Mouse (Mus musculus) thymus, adult 2 months (tissue): ENCODE data around the gene Auts2. TPM values are rescaled to one million over a fixed set of nuclear protein-coding genes. Genes with fewer than 3 reads are reported as not detected.

Experiments used
- DNase-seq: peaks from one replicate; pipeline ENCODE4 v3.0.0; 2021
- H3K27ac ChIP-seq: fragments of 200-500 bp; 2 replicates; pipeline ENCODE4 v1.5.1; 2012; ENCODE audit warnings: low read length, control low read depth; ENCODE audit not compliant: control insufficient read depth, insufficient read depth
- H3K27me3 ChIP-seq: fragments of 200-500 bp; 2 replicates; pipeline ENCODE4 v1.6.1; 2012; ENCODE audit warnings: mild to moderate bottlenecking, low read length, moderate library complexity, mixed read lengths; ENCODE audit not compliant: control insufficient read depth, insufficient read depth
- H3K36me3 ChIP-seq: fragments of 200-500 bp; 2 replicates; pipeline ENCODE4 v1.6.1; 2012; ENCODE audit warnings: mild to moderate bottlenecking, low read length, moderate library complexity; ENCODE audit not compliant: control insufficient read depth, insufficient read depth
- H3K4me1 ChIP-seq: fragments of 200-500 bp; replicated peaks from 2 replicates; pipeline ENCODE4 v1.6.1; 2012; ENCODE audit warnings: low read length; ENCODE audit not compliant: control insufficient read depth, insufficient read depth
- H3K4me3 ChIP-seq: fragments of 200-500 bp; 2 replicates; pipeline ENCODE4 v1.5.1; 2012; ENCODE audit warnings: mild to moderate bottlenecking, low read length, control low read depth, moderate library complexity; ENCODE audit not compliant: control insufficient read depth, insufficient read depth
- CTCF ChIP-seq: fragments of 200-500 bp; IDR thresholded peaks from 2 replicates; pipeline ENCODE4 v1.5.1; 2012; ENCODE audit warnings: mild to moderate bottlenecking, control low read depth, low read length, moderate library complexity, borderline replicate concordance; ENCODE audit not compliant: control insufficient read depth, poor library complexity, insufficient read depth; ENCODE audit errors: extremely low read depth
- POLR2A ChIP-seq: fragments of 200-500 bp; IDR thresholded peaks from 2 replicates; pipeline ENCODE4 v1.6.1; 2012; ENCODE audit warnings: mild to moderate bottlenecking, low read length, control low read depth, moderate library complexity; ENCODE audit not compliant: control insufficient read depth, poor library complexity, insufficient read depth; ENCODE audit errors: extremely low read depth
- WGBS: fragments of 180-500 bp; shearing (Covaris S2); methylation state at CpG from one replicate; pipeline ENCODE4 v1.1.7; 2018; 5-methylcytosine and 5-hydroxymethylcytosine counted together
- polyA plus RNA-seq: library from polyadenylated mRNA; depleted of rRNA; stranded (reverse); fragments of >200 nt; gene quantifications from 2 replicates; pipeline ENCODE4 v1.2.3, GENCODE M21; 2012

Auts2 gene
- polyA plus RNA-seq, 1 experiment = 4.9 TPM

GRCm38 (mm10) chr5:132305354-132305934 lies 237.7 kb downstream of the Auts2 start:
- TF ChIP-seq CTCF = no peak
- no peak for TF ChIP-seq POLR2A
- 91% methylated on average over 5 of the region's 5 CpGs for WGBS
- no peak for DNase-seq

GRCm38 (mm10) chr5:132302778-132303177 lies 240.4 kb downstream of the Auts2 start:
- WGBS = 90% methylated on average over 4 of the region's 4 CpGs
- no peaks in the 10 kb centered on the region for H3K27me3 ChIP-seq
- H3K27ac ChIP-seq = no peak overlapping the region
- no peak for DNase-seq
- H3K4me1 ChIP-seq = no peaks in the 10 kb centered on the region
- TF ChIP-seq POLR2A (no peak), CTCF (no peak)
- H3K4me3 ChIP-seq = no peak overlapping the region
- H3K36me3 ChIP-seq = no peaks in the 10 kb centered on the region

More at GRCm38 (mm10) chr5:132305354-132305934, 237.7 kb downstream of the Auts2 start:
- no peaks in the 10 kb centered on the region for H3K4me1 ChIP-seq
- no peak overlapping the region for H3K4me3 ChIP-seq
- H3K36me3 ChIP-seq = no peaks in the 10 kb centered on the region
- no peak overlapping the region for H3K27ac ChIP-seq
- no peaks in the 10 kb centered on the region for H3K27me3 ChIP-seq

- H3K4me3 ChIP-seq = no peak overlapping the region
- H3K27ac ChIP-seq = no peak overlapping the region
- no peaks in the 10 kb centered on the region for H3K36me3 ChIP-seq
- WGBS = 18% methylated on average over 4 of the region's 4 CpGs
- H3K27me3 ChIP-seq = no peaks in the 10 kb centered on the region
- no peak for TF ChIP-seq CTCF
- no peak for TF ChIP-seq POLR2A
- H3K4me1 ChIP-seq = no peaks in the 10 kb centered on the region
- DNase-seq = no peak
These were observed 242.3 kb downstream of the Auts2 start for GRCm38 (mm10) chr5:132300794-132301193.

- Histone ChIP-seq H3K36me3 (no peaks in the 10 kb centered on the region), H3K27ac (no peak overlapping the region), H3K4me3 (no peak overlapping the region), H3K4me1 (no peaks in the 10 kb centered on the region), H3K27me3 (no peaks in the 10 kb centered on the region)
- DNase-seq = no peak
- 78% methylated on average over 4 of the region's 4 CpGs for WGBS
- TF ChIP-seq POLR2A (no peak), CTCF (no peak)
These were observed 243.4 kb downstream of the Auts2 start for GRCm38 (mm10) chr5:132299716-132300115.

GRCm38 (mm10) chr5:132298996-132299395 lies 244.1 kb downstream of the Auts2 start:
- TF ChIP-seq CTCF (no peak), POLR2A (no peak)
- H3K4me3 ChIP-seq = no peak overlapping the region
- no peaks in the 10 kb centered on the region for H3K36me3 ChIP-seq
- no peak for DNase-seq
- no peak overlapping the region for H3K27ac ChIP-seq
- no peaks in the 10 kb centered on the region for H3K4me1 ChIP-seq
- H3K27me3 ChIP-seq = no peaks in the 10 kb centered on the region

GRCm38 (mm10) chr5:132297309-132297708 lies 245.8 kb downstream of the Auts2 start:
- no peaks in the 10 kb centered on the region for H3K27me3 ChIP-seq
- no peak for DNase-seq
- no peak for TF ChIP-seq POLR2A
- no peaks in the 10 kb centered on the region for H3K4me1 ChIP-seq
- H3K4me3 ChIP-seq = no peak overlapping the region
- 95% methylated on average over 7 of the region's 7 CpGs for WGBS
- H3K36me3 ChIP-seq = no peaks in the 10 kb centered on the region
- no peak overlapping the region for H3K27ac ChIP-seq

GRCm38 (mm10) chr5:132294469-132294868 lies 248.7 kb downstream of the Auts2 start:
- Histone ChIP-seq H3K36me3 (no peaks in the 10 kb centered on the region), H3K27me3 (no peaks in the 10 kb centered on the region), H3K4me1 (no peaks in the 10 kb centered on the region), H3K27ac (no peak overlapping the region), H3K4me3 (no peak overlapping the region)
- TF ChIP-seq CTCF (no peak), POLR2A (no peak)
- 94% methylated on average over 3 of the region's 3 CpGs for whole genome bisulfite sequencing
- DNase-seq = no peak
